Mouse (Mus musculus) stomach, embryonic 14.5 days (tissue): ENCODE measurements around the gene Atxn10. TPM values are rescaled to one million over a fixed set of nuclear protein-coding genes. Genes with fewer than 3 reads are reported as not detected.

Experiments
- ATAC-seq: fragments of 200-750 bp; cut with Nextera tagmentation; 2 replicates; pipeline ENCODE4 v1.8.0; 2017; ENCODE audit warnings: low read depth, moderate TSS enrichment; ENCODE audit not compliant: insufficient number of reproducible peaks, insufficient read depth, low FRiP score
- H3K27ac ChIP-seq: fragments of 300-500 bp; sonication (generic); 2 replicates; pipeline ENCODE4 v1.5.1; 2014; ENCODE audit warnings: mild to moderate bottlenecking, low read length, moderate library complexity, mixed read lengths
- H3K27me3 ChIP-seq: fragments of 300-500 bp; sonication (generic); 2 replicates; pipeline ENCODE4 v1.6.1; 2014; ENCODE audit warnings: low read length, control low read depth, mixed read lengths; ENCODE audit not compliant: control insufficient read depth, insufficient read depth
- H3K36me3 ChIP-seq: fragments of 300-500 bp; sonication (generic); 2 replicates; pipeline ENCODE4 v1.6.1; 2014; ENCODE audit warnings: mild to moderate bottlenecking, control low read depth, low read length, moderate library complexity, mixed read lengths; ENCODE audit not compliant: control insufficient read depth, insufficient read depth
- H3K4me1 ChIP-seq: fragments of 300-500 bp; sonication (generic); 2 replicates; pipeline ENCODE4 v1.6.1; 2014; ENCODE audit warnings: low read length, control low read depth, mixed read lengths; ENCODE audit not compliant: control insufficient read depth, insufficient read depth
- H3K4me2 ChIP-seq: fragments of 300-500 bp; sonication (generic); replicated peaks from 2 replicates; pipeline ENCODE4 v1.6.1; 2014; ENCODE audit warnings: low read depth, low read length, control low read depth
- H3K4me3 ChIP-seq: fragments of 300-500 bp; sonication (generic); 2 replicates; pipeline ENCODE4 v1.5.1; 2014; ENCODE audit warnings: low read depth, low read length, control low read depth
- H3K9ac ChIP-seq: fragments of 300-500 bp; sonication (generic); replicated peaks from 2 replicates; pipeline ENCODE4 v1.6.1; 2014; ENCODE audit warnings: low read depth, mild to moderate bottlenecking, control low read depth, low read length, moderate library complexity, mixed read lengths
- H3K9me3 ChIP-seq: fragments of 300-500 bp; sonication (generic); 2 replicates; pipeline ENCODE4 v1.6.1; 2016; ENCODE audit warnings: low read depth, low read length, control low read depth; ENCODE audit not compliant: control insufficient read depth
- WGBS: fragments of 180-500 bp; shearing (Covaris S2); extraction: QIAGEN DNeasy Blood & Tissue Kit; methylation state at CpG from one replicate; pipeline ENCODE4 v1.1.7; 2014; 5-methylcytosine and 5-hydroxymethylcytosine counted together
- polyA plus RNA-seq: library from polyadenylated mRNA; unstranded; fragments of >200 nt; fragmentation: Nextera tagmentation; extraction: Ambion mirVana; gene quantifications from 2 replicates; pipeline ENCODE4 v1.2.1, GENCODE M21; 2014

The Atxn10 gene
- polyA plus RNA-seq, 1 experiment from 2014 or later: 258 TPM

DNA sequence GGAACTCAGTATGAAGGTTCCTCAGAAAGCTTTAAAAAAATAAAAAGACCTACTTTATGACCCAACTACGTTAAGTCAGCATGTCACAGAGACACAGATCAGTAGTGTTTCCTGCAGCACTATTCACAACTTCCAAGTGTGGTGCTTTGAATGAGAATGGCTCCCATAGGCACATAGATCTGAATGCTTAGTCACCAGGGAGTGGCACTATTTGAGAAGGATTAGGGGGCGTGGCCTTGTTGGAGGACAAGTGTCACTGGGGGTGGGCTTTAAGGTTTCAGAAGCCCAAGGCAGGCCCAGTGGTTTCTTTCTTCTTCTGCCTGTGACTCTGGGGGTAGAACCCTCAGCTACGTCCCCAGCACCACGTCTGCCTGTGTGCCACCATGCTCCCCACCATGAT, 32.1 kb upstream of the Atxn10 start:
- Histone ChIP-seq H3K36me3 (no peaks in the 10 kb centered on the region), H3K4me1 (no peaks in the 10 kb centered on the region; the same call in 1 of the 2 replicates), H3K27ac (no peak overlapping the region), H3K4me3 (no peak overlapping the region), H3K4me2 (no peak overlapping the region), H3K27me3 (no peaks in the 10 kb centered on the region), H3K9ac (no peak overlapping the region), H3K9me3 (no peaks in the 10 kb centered on the region)
- no peak for ATAC-seq
- 90% methylated on average over 4 of the region's 4 CpGs for WGBS

DNA sequence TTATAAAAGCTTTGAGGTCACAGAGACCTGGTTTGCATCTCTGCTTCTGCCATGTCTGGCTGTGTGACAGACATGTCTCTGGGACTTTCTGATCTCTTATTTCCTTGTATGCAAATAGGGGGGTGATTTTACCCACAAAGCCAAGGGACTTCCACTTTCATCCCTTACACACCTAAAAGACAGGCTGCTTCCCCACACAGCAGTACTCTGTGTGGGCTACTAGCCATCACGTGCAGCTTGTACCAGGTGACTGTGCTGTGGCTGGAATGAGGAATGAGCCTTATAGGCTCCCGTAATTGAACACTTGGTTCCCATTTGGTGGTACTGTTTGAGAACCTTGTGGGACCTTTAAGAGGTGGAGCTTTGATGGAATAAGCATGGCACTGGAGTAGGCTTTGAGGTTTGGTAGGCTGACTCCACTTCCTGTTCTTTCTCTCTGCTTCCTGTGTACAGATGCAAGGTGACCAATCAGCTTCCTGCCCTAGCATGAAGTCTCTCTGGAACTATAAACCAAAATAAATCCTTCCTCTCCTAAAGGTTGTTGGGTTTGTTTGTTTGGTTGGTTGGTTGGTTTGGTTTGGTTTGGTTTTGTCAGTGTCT, 28.9 kb upstream of the Atxn10 start:
- Histone ChIP-seq H3K9me3 (no peaks in the 10 kb centered on the region), H3K27me3 (no peaks in the 10 kb centered on the region), H3K9ac (no peak overlapping the region), H3K27ac (no peak overlapping the region), H3K4me2 (no peak overlapping the region), H3K4me1 (0 out of 2 replicates have a peak, but pooled peaks cover 3% of the 10 kb centered on the region), H3K36me3 (no peaks in the 10 kb centered on the region), H3K4me3 (no peak overlapping the region)
- 87% methylated on average over 2 of the region's 2 CpGs for WGBS
- ATAC-seq: no peak

DNA sequence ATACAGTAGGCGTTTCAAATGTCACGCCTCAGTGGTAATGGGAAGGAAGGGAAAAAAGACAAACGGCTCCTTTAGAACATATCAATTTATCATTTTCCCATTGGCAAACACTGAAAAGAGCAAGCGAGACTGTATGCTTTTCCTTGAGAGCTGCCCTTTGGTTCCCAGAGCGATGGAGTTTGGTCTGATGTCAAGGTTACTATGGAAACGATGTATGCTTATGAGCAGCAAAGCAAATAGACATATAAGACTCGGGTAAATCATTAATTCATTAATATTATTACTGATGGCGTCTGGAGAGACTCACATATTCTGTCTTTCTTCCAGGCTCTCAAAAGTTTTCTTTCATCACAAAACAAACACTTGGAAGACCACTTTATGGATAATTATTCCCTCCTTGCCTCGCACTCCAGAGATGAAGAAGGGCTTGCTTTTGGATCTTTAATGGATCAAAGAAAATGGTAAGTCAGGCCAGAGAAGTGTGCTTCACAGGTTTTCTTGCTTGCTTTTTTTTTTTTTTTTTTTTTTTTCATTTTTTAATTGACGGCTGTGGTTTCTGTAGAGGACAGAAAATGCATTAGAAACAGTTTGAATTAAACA, 24.9 kb upstream of the Atxn10 start:
- H3K27me3 ChIP-seq: no peaks in the 10 kb centered on the region
- ATAC-seq: peak; percentile 71
- H3K9me3 ChIP-seq: no peaks in the 10 kb centered on the region
- no peak overlapping the region for H3K4me3 ChIP-seq
- no peak overlapping the region for H3K4me2 ChIP-seq
- H3K27ac ChIP-seq: no peak overlapping the region
- H3K36me3 ChIP-seq: no peaks in the 10 kb centered on the region
- WGBS: 53% methylated on average over 10 of the region's 10 CpGs
- H3K9ac ChIP-seq: no peak overlapping the region
- 0 out of 2 replicates have a peak, but pooled peaks cover 3% of the 10 kb centered on the region for H3K4me1 ChIP-seq

DNA sequence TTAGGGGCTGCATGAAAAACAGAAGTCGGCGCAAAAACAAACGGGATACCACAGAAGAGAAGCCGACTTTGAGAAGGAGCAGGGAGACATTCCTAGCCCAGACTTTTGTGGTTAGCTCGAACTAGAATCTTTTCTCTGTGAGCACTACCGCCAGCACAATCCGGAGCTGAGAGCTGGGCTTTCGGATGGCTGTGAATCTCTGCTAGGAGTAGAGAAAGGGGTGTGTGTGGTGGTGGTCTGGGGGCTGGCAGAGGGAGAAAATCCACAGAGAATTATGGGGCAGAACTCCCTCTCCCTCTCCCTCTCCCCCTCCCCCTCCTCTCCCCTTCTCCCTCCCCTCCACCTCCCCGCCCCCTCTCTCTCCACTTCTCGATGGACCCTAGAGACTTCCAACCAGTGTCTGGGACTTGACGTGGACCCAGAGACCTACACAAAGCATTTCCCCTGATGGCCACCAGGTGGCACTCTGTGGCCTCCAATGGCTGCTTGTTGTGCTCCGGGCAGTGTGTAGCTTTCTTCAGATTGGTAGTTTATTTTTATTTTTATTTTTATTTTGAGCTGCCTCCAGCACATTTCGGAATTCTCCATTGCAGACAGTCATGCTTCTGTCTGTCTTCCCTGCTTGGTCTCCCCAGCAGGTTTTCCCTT, 20.5 kb upstream of the Atxn10 start:
- no peak overlapping the region for H3K4me2 ChIP-seq
- no peak overlapping the region for H3K27ac ChIP-seq
- peaks cover 3% of the 10 kb centered on the region; the same call in 1 of the 2 replicates for H3K4me1 ChIP-seq
- no peaks in the 10 kb centered on the region for H3K36me3 ChIP-seq
- no peak for ATAC-seq
- 42% methylated on average over 12 of the region's 13 CpGs for WGBS
- no peak overlapping the region for H3K9ac ChIP-seq
- H3K27me3 ChIP-seq: no peaks in the 10 kb centered on the region
- H3K4me3 ChIP-seq: no peak overlapping the region
- no peaks in the 10 kb centered on the region for H3K9me3 ChIP-seq

DNA sequence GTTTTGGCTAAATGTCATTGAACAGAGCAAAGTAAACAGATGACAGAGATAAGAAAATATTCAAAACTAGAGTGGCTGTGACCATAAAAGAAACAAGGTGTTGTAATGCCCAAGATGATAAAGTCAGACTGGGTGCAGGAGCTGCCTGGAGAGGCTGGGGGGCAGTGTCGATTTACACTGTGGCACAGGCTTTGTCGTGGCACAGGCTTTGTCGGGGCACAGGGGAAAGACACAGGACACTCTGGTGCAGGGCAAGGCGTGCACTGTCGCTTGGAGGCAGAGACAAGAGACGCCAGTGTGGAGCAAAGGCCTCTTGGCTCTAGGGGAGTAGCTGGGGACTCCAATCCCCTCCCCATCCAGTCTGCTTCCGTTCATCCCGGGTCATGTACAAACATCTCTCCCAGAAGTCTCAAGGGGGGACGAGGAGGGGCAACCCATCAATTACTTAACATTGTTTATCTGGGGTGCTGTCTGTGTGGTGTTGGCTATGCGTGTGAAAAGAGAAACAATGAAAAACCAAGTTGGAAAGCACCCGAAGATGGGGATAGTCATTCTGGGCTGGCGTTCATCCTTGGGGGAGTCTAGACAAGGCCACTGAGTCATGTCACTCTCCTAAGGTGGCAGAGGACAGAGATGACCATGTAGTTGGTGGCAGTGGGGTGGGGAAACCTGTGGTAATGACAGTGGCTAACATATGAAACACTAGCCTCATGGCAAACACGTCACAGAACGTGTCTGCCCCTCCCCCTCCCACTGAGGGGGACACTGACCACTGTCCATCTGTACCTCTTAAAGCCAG, 19.5 kb upstream of the Atxn10 start:
- H3K27me3 ChIP-seq: no peaks in the 10 kb centered on the region
- 39% methylated on average over 14 of the region's 14 CpGs for WGBS
- no peak overlapping the region for H3K4me3 ChIP-seq
- H3K36me3 ChIP-seq: no peaks in the 10 kb centered on the region
- no peak overlapping the region for H3K27ac ChIP-seq
- H3K4me1 ChIP-seq: peaks cover 3% of the 10 kb centered on the region; the same call in 1 of the 2 replicates
- no peak overlapping the region for H3K4me2 ChIP-seq
- ATAC-seq: no peak
- H3K9ac ChIP-seq: no peak overlapping the region
- no peaks in the 10 kb centered on the region for H3K9me3 ChIP-seq

DNA sequence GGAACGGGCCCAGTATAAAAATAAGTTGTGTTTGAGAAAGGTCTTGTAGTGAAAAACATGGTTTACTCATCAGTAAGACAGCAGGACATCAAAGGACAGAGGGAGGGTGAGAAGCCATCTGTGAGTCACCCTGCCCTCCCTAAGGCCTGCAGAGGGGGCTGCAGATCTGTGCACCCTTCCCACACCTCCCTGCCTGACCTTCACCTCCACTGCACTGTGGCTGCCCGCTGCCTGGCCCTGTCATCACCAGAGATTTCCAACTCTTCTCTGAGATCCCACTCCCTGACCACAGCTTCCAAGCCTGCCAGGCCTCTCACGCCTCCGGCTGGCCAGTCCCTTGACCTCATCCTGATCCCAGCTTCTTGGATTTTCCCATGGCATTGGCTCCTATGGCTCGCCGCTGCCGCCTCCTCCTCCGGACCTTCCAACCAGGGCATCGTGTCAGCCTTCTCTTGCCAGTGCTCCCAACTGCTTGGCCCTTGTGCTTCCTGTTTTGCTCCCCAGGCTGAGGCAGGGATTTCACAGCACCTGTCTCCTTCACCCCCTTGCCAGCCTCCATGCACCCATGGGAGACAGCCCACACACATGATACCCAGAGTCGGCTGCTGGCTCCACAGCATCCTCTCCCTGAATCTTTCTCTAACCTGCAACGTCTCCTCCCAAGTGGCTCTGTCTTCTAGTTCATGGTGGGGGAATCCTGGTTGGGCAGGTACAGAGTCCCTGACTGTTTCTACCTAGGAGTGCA, 15.9 kb upstream of the Atxn10 start:
- WGBS: 70% methylated on average over 11 of the region's 11 CpGs
- H3K4me1 ChIP-seq: peaks cover 3% of the 10 kb centered on the region; the same call in 1 of the 2 replicates
- no peaks in the 10 kb centered on the region for H3K27me3 ChIP-seq
- H3K27ac ChIP-seq: no peak overlapping the region
- H3K4me2 ChIP-seq: no peak overlapping the region
- H3K9ac ChIP-seq: no peak overlapping the region
- H3K9me3 ChIP-seq: no peaks in the 10 kb centered on the region
- ATAC-seq: no peak
- no peaks in the 10 kb centered on the region for H3K36me3 ChIP-seq
- H3K4me3 ChIP-seq: no peak overlapping the region

DNA sequence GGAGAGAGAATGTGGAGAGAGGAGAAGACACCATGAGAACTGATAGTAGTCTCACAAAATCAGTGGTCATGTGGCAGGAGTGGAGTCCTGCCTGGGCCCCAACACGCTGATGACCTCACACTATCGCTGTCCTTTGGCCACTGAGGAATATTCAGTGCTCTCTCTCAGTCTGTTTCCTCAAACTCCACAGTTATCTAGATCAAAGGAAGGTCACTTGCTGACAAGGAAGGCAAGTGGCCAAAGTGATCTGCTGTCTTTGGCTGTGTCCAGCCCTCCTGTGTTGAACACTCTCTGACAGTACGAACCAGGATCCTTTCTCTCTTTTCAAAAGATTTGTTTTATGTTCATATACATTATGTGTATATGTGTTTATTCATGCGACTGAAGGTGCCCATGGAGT, 12.8 kb upstream of the Atxn10 start:
- Histone ChIP-seq H3K9ac (no peak overlapping the region), H3K4me1 (no peaks in the 10 kb centered on the region), H3K9me3 (no peaks in the 10 kb centered on the region), H3K4me3 (no peak overlapping the region), H3K4me2 (no peak overlapping the region), H3K36me3 (no peaks in the 10 kb centered on the region), H3K27me3 (no peaks in the 10 kb centered on the region), H3K27ac (no peak overlapping the region)
- WGBS: 82% methylated on average over 4 of the region's 4 CpGs
- no peak for ATAC-seq

DNA sequence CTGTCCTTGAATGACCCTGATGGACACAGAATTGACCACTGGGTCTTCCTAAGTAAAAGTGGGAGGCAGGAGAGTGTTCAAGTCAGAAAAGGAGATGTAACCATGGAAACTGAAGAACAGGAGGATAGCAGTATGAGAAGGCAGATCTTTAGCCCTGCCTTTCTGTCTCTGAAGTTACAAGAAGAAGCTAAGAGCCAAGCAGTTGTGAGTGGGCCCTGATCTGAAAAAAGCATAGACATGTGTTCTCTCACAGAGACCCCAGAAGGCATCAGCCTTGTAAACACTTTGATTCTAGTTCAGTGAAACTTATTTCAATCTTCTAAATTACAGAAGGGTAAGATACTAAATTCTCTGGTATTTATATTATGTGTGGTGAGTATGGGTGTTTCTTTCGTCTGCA, 11.6 kb upstream of the Atxn10 start:
- Histone ChIP-seq H3K4me3 (no peak overlapping the region), H3K9ac (no peak overlapping the region), H3K4me2 (no peak overlapping the region), H3K27ac (no peak overlapping the region), H3K27me3 (no peaks in the 10 kb centered on the region), H3K36me3 (no peaks in the 10 kb centered on the region), H3K9me3 (no peaks in the 10 kb centered on the region), H3K4me1 (no peaks in the 10 kb centered on the region)
- no peak for ATAC-seq
- 81% methylated on average over 1 of the region's 1 CpGs for WGBS
